Mouse (Mus musculus) cerebellum, postnatal 10 days (tissue): ENCODE results near the gene Nell2.

Experiments used
- DNase-seq, 2 experiments: peaks; one replicate each; pipeline ENCODE4 v3.0.0; 2021; ENCODE audit warnings: mixed read lengths in 2 of 2

Nell2 gene

DNA sequence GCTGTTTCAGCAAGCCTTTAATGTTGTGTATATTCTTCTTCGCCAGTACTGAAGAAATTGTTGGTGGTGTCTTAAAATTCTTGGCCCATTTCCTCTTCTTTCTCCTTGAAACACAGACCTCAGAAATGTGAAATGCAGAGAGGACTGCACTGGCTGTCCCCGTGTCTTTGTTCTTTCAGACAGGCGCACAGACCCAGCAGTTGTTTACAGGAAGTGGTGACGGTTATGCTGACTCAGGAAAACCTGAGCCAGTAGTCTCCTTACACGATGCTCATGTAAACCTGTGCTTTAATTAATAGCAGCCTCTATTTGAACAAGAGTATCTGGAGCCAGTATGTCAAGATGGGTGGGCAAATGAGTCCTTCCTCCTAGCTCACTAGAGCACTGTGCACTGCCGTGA lies 61.2 kb downstream of the Nell2 start:
- no peak for DNase-seq

DNA sequence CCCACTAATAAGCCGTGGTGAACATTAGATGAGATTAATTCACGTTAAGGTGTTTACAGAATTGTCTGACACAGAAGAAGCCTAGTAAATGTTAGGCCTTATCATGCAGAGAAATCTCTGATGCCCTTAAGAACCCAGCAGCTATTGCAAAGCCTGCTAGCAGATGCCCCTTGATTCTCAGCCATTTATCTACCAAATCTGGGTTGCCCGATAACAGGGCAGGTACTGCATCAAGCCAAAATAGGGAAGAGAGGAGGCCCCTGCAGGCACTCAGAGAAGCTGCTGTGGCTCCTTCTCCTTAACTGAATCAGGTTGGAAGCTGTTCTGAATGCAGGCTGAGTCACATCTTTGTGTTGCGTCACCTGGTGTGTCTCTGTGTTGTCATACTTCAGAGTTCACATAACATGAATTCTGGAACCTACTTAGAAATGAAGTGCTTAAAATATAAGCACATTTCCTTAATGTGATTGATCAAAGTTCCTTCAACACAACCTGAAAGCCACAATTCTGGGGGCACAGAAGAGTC lies 68.3 kb downstream of the Nell2 start:
- DNase-seq: peak; percentile 57 to 64

DNA sequence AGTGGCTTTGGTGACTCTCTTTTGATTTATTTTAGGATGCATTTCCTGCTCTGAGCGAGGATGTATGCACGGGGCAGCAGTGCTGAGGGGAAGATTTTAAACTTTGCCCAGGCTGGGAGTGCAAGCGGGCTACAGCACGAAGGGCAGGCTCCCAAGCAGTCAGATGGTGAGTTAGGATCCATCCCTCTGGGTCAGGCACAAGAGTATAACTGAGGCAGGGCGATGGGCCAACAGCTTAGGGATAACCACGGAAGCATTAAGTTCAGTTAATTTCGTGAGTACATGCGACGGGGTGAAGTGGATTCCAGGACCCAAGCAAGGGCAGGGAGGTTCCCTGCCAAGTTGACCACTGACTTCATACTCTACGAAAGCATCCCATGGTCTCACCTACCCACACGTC lies 83.8 kb downstream of the Nell2 start:
- DNase-seq: no peak

DNA sequence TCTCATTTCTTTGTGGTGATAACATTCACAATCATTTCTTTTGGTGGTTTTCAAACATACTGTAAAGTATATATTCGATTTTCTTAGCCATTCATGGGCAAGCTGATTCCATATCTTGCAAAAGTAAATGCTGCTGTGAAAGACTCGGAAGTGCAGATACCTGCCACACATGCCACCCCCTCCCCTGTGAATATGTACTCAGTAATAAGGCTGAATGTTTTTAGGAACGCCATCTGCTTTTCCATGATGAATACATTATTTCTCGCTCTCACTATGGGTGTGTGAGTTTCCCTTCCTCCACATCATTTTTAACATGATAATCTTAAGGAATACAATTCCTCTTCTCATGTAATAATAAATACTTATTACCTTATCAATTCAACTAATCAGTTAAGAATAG lies 90.6 kb downstream of the Nell2 start:
- no peak for DNase-seq

DNA sequence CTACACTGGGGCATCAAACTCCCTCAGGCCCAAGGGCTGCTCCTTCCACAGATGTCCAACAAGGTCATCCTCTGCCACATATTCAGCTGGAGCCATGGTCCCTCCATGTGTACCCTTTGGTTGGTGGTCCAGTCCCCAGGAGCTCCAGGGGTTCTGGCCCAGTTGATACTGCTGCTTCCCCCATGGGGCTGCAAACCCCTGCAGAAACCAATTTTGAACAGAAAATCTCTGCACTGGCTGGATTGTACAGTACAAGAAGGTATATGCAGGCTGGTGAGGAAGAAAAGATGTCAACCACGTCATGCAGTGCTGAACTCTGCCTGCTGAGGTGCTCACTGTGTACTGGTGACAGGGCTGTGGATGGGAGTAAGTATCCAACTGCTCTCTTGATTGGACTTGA lies 92.1 kb downstream of the Nell2 start:
- no peak for DNase-seq

DNA sequence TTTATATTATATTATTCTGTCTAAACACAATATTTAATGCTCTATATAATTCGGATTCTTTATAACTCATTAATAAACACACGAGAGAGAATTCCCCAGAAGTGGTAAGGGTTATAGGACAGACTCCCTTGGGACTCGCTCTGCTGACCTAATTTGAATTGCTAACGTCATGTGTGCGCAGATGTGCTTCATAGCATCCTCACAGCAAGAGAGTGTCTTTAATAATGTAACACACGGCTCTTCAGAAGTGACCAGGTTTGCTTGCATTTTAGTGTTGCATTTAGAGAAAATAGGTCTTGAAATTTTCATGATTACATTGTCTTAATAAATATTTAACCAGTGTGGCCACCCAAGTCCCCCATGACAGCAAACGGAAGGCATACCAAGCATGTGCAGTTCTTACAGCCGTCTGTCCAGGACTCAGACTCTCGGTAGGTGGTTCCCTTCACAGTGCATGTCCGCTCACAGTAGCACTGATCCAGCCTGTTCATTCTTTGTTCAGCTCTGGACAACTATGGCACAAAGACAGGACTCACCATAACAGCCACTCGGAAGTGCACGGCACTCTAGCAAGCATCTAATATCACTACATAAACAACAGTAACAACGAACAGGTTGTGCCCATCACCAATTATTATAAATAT lies 97.1 kb downstream of the Nell2 start:
- DNase-seq: no peak

DNA sequence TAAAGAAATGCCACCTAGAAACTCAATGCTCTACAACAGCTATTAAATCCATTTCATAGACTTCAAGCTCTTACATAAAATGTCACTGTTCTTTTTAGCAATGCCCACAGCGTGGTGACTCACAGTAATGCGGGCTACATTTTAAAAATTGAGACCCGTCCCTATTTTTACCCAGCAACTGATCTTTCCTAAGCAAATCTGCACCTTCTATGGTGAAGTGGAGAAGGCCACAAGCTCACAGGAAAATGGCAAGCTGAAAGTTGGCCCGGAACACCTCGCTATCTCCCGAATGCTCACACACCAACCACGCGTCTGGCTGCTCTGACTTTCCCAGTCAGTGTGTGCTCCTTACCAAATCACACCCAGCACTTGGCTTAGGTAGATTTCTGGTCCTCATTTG lies 98.4 kb downstream of the Nell2 start:
- no peak for DNase-seq

DNA sequence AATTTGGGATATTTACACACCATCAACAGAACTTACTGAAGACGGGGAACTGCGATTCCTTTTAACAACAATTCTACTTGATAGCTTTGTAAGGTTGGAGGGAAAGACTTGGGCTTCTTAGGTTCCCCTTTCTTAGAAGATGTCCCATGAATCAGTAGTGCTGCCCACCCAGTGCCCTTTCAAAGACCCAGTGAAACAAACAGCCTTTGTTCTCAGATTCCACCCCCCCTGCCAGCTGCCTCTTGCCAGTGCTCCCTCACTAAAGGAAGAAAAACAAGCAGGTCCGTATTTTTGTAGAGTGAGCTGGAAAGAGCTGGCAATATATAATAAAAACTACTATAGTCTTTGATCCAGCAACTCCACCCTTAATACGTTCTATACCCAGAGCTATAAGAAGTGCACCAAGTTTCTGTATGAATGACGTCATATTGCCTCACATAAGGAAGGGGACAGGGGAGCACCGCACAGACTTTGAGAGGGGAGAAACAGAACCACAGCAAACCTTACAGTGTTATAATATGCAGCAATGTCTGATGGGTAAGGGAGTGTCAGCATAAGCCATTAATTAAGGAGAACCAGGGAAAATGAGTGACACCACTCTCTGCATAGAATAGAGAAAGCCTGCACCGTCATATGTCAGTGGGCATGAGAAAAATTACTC lies 100.2 kb downstream of the Nell2 start:
- no peak for DNase-seq

DNA sequence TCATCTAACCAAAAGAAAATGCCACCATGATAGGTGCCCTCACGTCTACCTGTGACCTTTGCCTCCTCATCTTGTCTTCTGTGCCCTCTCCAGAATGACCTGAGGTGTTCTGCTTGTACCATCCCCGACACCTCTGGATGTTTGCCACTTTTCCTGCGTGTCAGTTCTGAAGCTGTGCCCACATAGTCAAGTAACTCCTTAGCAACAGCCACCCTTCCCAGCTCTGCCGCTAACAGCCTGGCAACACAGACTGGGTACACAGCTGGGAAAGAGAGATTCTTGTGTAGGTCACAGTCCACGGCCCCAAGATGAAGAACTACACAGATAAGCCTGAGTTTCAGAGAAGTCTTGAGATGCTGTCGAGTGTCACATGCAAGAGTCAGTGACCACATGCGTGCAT lies 103.3 kb downstream of the Nell2 start:
- DNase-seq: no peak

DNA sequence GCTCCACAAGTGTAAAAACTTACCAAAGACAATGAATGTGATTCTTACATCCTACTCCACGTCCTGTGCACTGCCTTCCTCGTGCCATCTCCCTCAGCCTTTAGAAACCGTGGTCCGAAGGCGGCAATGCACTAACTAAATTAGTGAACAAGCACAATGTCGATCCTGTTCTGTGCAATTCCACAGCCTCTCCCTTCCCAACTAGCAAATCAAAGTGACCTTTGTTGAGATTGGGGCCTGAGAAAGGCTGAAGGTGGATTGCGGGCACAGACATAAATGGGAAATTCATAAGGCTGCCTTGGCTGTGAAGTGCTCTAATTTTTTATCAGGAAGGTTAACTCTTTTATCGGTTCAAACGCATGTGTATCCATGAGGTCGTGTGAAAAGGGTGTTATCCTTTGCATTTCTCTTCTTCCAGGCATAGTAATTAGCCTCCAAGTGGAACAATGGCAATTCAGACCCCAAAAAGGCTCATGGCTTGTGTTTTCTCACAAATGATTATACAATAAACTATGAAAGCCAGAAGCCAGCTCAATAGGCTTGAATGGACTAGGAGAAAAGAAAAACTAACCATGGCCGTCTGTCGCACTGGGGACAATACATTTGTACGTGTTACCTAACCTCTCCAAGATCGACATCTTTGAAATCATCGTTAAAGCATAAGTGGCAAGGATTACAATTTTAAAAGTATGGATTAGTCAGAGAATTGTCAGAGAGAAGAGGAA lies 106.0 kb downstream of the Nell2 start:
- DNase-seq: no peak

DNA sequence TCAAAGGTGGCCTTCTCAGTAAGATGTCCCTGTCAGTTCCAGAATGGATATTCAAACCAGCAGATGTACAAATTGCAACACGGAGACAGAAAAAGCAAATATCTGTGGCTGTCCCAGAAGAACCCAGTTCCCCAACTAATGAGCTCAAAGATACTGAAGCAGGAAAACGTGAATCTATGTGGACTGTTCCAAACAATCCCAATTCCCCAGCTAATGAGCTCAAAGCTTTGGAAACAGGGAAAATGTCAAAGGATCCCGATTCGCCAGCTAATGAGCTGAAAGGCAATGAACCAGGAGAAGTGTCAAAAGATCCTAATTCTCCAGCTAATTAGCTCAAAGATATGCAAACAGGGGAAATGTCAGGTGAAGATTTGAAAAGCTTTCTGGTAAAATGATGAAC lies 109.7 kb downstream of the Nell2 start:
- no peak for DNase-seq

DNA sequence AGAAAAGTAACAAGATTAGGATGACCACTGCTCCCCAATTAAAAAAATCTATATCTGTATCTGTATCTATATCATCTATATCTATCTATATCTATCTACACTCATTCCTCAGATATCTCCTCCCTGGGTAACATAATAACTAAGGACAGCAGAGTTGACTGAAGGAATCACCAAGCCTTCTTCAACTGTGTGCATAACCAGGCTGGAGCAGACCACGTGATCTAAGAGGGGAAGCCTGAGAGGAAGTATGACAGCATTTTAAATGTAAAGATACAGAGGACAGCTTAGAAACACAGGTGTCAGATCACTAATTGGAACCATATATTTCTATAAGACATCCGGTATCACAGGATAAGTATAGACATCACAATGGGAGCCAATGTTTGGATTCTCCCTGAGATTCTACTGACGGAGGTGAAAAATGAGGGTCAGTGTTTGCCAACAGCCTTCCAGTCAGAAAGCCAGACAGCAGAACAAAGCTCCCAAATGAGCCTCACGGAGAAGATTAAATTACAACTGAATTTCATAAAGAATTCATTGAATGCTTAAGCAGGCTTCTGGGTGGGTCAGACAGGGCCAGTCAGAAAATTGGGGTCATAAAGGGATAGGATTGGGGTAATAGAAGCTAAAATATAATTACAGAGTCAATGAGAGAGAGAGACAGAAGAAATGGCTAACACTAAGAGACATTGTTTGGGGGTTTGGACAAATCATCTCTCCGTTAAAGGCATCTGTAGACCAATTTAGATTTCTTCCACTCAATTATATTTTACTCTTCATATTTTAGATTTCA lies 116.2 kb downstream of the Nell2 start:
- DNase-seq: no peak

DNA sequence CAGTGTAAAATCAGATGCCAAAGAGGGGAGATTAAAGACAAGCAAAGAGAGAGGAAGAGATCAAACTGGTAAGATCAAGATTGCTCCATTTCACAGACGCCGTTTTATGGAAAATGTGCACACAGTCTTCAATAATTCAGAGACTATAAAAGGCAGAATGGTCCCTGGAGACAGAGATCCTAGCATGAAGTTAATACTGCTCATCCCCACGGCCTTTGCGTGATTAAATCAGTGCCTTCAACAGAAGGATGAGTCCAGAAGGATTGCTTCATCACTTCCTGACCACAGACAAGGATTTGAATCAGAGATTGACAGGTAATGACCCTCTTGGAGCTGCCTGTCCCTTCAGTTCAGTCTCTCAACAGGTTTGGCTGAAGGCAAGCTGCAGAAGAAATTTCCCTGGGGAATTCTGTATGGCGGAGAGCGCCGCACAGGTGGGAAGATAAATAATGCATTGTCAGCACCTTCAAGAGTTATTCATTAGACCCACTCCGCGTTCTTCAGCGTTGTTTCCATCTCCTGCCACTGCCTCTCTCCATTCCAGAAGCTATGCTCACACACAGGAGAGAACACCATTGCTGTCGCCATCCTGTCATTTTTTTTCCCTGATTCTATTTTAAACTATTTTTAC lies 118.0 kb downstream of the Nell2 start:
- no peak for DNase-seq

DNA sequence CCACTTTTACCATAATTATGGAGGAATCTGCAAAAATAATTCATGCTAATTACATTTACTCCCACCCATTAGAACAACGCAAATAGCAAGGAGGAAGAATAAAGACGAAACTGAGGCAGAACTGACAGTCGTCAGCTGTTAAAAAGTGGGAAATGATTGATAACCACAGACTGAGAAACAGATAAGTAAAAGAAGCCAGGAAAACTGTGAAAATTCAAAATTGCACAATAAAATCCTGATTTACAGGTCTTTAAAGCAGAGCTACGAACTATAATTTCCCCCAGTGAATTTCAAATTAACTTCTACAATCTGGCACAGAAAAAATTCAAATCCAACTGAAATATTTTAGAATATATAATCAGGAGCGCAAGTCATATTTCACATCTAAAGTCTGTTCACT lies 138.0 kb downstream of the Nell2 start:
- no peak for DNase-seq

DNA sequence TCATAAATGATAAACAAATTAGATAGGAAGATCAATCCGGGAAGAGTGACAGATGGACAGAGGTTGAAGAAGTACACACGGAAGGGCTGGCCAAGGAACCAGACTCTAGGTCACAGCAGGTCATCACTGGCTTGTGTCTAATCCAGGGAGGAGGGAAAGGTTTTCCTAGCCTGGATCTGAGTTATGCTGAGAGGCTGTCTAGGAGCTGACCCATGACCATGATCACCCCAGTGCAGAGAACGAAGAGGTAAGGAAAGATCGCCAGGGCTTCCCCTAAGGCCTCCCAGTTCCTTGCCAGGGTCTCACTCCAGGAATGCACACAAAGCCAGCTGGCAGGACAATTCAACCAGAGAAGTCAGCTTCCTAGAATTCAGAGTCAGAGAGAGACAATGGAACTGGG lies 139.4 kb downstream of the Nell2 start:
- DNase-seq: peak; percentile 42 to 56

DNA sequence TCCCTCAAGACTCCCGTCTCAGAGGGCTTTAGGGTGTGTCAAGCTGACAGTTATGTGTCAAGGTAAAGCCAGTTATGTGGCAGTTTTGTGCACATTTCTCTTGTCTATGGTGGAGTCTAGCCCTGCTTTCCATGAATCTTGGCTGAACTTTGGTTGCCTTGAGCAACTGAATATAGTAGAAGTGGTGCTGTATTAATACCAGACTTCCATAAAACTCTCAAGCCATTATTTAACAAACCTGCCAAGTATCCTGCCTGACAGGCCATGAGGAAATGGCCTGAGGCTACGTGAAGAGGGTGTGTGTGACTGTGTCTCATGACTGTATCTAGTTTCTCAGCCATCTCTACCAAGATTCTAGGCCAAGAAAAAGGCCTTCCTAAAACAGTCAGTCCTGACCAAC lies 147.5 kb downstream of the Nell2 start:
- DNase-seq: no peak

DNA sequence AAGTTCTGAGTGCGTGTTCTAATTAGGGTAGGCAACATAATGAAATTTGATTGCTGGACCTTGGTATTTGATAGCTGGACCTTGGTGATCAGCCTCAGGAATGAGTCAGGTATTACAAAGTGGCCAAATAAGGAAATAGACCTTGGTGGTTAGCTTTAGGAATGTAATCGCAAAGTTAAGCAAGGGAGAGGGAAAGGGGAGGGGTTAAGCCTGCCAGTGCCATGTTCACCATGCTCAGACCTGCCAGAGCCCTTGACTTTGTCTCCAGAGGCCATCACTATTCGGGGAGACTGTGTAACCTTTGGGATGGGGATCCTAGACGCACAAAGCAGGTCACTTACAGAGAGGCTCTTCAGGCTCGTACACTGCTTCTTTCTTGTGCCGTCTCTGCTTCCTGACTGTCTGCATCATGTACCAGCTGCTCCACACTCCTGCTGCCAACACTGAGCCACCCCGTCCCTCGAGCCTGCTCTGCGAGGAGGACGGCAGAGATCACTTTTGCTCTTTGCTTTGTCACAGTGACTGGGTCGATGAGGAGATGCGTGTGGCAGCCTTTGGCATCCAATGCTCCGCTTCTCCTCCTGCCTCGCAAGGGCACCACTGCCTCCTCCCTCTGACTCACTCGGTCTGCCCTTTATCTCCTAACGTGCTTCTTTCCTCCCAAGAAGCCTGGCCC lies 157.5 kb downstream of the Nell2 start:
- peak; percentile 73 to 79 for DNase-seq

DNA sequence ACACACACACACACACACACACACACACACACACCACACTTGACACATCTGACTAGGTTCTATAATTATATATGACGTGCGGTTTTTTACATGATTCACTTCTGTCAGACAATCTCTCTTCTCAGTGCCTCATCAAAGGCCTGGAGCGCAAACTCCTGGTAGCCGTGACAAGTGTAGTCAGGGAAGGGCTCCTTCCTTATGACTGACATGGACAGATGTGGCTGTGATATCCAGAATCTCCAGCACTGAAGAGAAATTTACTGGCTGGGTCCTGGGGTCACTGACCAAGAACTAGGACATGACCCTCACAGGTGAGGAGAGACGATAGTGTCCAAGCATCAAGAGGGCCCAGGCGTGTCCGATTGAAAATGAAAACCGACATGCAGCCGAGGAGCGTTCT lies 160.2 kb downstream of the Nell2 start:
- no peak for DNase-seq

DNA sequence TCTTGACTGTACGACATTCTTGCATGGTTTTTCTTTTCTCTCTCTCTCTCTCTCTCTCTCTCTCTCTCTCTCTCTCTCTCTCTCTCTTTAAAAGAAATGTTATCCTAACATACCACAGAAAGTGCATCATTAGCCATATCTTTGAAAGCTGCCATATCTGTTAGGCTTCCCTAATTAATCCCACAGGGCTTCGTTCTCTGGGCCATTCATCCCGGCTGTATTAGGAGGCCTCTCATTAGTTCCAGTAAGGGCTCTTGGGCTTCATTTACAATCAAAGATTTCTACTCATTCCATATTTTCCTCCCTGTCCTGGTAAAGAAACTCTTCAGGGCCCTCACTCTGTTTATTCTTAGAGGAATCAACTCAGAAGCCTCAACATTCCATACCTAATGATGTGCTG lies 161.9 kb downstream of the Nell2 start:
- no peak for DNase-seq

DNA sequence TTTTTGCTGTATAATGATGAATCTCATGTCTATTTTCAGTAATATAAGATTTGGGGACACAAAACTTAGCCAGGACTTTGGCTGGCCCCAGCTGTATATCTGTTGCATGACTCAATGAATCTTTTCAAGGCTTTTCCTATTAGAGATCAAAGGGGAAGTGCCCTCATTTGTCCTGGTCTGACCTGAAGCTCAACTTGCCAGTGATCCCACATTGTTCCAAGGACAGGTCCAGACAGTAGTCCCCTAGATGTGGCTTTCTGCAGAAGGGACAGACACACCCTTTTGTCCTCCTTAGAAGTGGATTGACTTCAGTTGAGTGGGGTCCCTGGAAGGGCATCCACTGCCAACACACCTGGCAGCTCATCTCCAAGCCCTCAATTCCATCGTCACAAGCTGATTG lies 173.6 kb downstream of the Nell2 start:
- no peak for DNase-seq

DNA sequence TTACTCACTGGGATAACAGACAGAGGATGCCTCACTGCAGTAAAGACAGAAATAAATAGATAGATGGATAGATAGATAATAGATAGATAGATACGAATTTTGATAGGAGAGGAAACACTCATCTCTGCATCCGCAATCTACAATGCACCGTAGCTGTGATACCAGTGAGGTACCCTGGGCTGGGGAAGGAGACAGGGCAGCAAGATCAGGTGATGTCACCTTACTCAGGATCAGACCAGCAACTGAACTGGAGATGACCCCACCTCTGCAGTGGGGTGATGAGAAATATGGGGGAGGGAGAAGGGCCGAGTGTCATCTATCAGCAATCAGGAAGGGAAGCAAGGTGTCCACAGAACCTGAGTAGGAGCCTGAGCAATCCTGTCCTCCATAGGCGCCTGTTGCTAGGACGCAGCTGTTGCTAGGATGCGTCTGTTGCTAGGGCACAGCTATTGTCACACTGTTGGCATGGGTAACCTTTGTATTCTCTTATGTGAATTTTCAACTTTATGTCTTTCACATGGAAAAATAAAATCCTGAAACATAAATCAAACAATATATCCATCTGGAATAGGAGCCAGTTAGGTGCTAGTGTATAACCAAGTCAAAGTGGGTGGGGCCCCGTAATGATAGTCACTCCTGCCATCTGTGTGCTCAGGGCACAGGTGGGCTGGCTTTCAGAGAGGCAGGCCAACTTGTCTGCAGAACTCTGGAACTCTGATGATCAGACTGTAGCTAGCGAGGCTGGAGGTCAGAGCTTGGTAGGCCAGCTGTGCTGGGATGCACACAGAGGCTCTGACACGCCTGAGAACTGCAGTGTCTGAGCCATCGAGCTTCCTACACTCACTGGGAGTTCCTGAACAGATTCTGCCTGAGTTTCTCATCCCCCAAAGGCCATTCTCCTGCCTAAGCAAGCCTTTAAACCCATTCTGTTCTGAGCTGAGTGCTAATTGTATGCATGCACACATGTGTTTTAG lies 193.7 kb downstream of the Nell2 start:
- no peak for DNase-seq
